Mouse (Mus musculus) erythroblast, embryonic 14.5 days (primary cell): Measurements from ENCODE around the gene Llgl2. TPM values are rescaled to one million over a fixed set of nuclear protein-coding genes. Genes with fewer than 3 reads are reported as not detected.
A peak's percentile ranks its signal among the peaks of the same experiment; 100 is the strongest.

Source experiments
- H3K27me3 ChIP-seq: 2 replicates; pipeline ENCODE4 v1.6.1; 2012; ENCODE audit warnings: inconsistent platforms; ENCODE audit not compliant: control insufficient read depth
- H3K36me3 ChIP-seq: 2 replicates; pipeline ENCODE4 v1.6.1; 2012; ENCODE audit warnings: mild to moderate bottlenecking, inconsistent platforms; ENCODE audit not compliant: control insufficient read depth
- H3K4me1 ChIP-seq: 2 replicates; pipeline ENCODE4 v1.6.1; 2012; ENCODE audit warnings: inconsistent platforms; ENCODE audit not compliant: control insufficient read depth
- H3K4me3 ChIP-seq: replicated peaks from 2 replicates; pipeline ENCODE3; 2012; ENCODE audit warnings: moderate library complexity, mild to moderate bottlenecking, inconsistent platforms
- H3K9me3 ChIP-seq: 2 replicates; pipeline ENCODE4 v1.6.1; 2012; ENCODE audit warnings: low read length, inconsistent platforms, mixed read lengths; ENCODE audit not compliant: control insufficient read depth
- GATA1 ChIP-seq: IDR thresholded peaks from 2 replicates; pipeline ENCODE4 v1.6.1; 2012; ENCODE audit warnings: low read length, inconsistent platforms, mixed read lengths
- TAL1 ChIP-seq: IDR thresholded peaks from 3 replicates; pipeline ENCODE4 v1.6.1; 2012; ENCODE audit warnings: low read length, inconsistent platforms, mixed read lengths
- polyA plus RNA-seq: library from polyadenylated mRNA; stranded (reverse); fragments of >175 nt; gene quantifications from 2 replicates; pipeline ENCODE4 v1.2.3, GENCODE M21; 2012

Llgl2 gene
- polyA plus RNA-seq, 1 experiment: 2.1 TPM

DNA sequence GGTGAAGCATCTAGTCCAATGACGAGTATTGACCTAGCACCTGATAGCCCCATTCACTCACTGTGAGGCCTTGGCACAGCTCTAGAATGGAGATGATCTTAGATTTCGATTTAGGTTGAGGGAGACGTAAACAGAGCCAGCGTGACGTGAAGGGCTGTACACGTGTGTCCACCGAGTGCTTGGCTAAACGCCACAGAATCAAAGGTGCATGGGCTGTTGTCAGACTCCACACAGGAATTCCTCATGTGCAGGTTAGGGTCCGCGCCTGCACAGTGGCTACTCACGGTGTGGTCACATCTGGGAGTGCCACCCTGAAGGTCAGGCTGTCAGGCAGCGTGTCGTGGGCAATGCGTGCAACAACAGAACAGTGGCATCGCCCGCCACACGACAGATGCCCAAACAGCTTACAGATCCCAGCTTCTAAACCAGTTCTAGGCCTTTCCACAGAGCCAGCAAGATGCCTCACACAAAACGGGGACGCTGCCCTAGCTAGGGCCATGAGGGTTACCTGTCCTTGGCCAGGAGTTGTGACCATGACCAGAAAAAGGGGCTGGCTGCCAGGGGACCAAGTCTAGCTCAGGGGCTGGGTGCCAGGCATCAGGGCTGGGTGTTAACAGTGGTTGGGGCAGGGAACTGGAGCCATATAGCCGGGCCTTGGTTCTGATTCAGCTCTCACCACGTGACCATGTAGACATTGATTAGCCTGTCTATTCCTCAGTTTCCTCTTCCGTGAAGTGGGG, 13.9 kb downstream of the Llgl2 start:
- Histone ChIP-seq H3K36me3 (peaks cover 28% of the 10 kb centered on the region), H3K27me3 (no peaks in the 10 kb centered on the region), H3K4me1 (peaks cover 71% of the 10 kb centered on the region), H3K9me3 (no peaks in the 10 kb centered on the region), H3K4me3 (no peak overlapping the region)
- TF ChIP-seq TAL1 (no peak), GATA1 (no peak)

DNA sequence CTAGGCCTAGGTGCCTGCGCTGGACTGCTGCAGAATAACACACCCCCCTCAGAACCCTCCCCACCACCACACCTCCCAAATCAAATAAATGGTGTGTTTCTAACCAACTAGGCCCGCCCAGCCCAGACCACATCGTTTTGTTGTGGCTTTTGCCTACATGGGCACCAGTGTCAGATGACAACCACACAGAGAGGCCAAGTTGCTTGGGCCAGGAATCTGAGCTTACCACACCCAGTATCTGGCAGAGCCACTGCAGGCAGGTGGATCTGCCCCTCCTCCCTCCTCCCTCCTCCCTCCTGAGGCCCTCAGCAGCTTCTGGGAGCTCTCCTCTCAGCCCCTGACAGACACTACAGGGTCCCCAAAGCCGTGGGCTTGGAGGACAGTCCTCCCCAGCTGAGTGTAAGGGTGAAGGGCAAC, 15.1 kb downstream of the Llgl2 start:
- Histone ChIP-seq H3K4me3 (no peak overlapping the region), H3K4me1 (peaks cover 71% of the 10 kb centered on the region), H3K27me3 (no peaks in the 10 kb centered on the region), H3K36me3 (peaks cover 34% of the 10 kb centered on the region), H3K9me3 (no peaks in the 10 kb centered on the region)
- TF ChIP-seq TAL1 (no peak), GATA1 (no peak)

DNA sequence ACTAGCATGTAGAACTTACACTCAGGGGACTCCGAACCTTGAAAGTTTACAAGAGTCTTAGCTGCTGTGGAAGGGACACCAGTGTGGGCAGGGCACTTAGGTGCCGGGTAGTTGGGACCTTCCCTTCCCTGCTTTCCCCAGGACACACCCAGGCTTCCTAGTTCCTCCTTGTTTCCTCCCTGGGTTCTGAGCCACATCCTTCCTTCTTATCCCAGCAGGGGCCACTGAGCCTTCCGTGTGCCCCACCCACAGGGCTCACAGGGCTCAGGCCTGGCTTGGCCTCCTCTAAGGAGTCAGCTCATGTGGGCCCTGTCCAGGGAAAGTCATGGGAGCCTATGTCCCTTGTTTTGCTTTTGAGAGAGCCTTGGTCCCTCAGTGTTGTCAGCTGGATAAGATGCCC, 15.9 kb downstream of the Llgl2 start:
- Histone ChIP-seq H3K27me3 (no peaks in the 10 kb centered on the region), H3K36me3 (peaks cover 40% of the 10 kb centered on the region), H3K4me1 (peaks cover 73% of the 10 kb centered on the region), H3K4me3 (no peak overlapping the region), H3K9me3 (no peaks in the 10 kb centered on the region)
- TF ChIP-seq GATA1: no peak
- TF ChIP-seq TAL1: no peak

DNA sequence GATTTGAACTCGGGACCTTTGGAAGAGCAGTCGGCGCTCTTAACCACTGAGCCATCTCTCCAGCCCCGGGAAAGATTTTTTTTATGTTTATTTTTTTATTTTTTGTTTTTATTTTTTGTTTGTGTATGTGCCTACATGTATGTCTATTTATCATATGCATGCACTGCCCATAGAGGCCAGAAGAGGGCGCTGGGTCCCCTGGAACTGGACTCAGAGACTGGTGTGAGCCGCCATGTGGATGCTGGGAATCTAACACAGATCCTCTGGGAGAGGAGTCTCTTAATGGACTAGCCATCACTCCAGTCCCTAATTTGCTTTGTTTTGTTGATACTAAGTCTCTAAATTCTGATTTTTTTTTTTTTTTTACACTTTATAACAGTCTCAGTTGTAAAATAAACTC, 17.2 kb downstream of the Llgl2 start:
- peaks cover 2% of the 10 kb centered on the region; the same call in 1 of the 2 replicates for H3K9me3 ChIP-seq
- H3K4me3 ChIP-seq: no peak overlapping the region
- TF ChIP-seq TAL1: no peak
- TF ChIP-seq GATA1: no peak
- H3K27me3 ChIP-seq: no peaks in the 10 kb centered on the region
- peaks cover 44% of the 10 kb centered on the region for H3K36me3 ChIP-seq
- peaks cover 79% of the 10 kb centered on the region for H3K4me1 ChIP-seq

DNA sequence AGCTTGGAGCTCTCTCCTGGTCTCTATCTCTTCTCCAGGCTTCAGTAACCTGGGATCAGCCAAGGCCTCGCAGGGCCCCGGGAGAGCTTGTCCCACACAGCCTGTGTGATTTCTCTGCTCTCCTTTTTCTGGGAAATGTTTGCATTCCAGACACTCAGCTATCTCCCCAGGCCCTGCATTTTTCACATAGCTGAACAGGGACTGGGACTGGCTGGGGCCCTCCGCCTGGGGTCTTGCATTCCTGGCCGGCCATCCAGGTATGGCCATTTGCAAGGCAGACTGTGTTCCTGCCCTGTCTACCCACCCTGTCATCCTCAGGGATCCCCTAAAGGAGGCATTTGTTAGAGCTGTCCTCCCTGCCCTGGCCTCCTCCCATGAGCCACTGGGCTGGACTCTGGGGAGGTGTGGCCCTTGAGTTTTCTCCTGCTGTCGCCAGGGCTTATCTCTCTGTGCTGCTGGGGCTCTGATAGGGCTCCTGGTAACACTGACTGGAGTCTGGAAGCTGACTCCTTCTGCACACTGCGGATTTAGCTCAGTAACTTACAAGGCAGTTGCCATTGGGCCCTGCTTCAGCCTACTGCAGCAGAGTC, 18.2 kb downstream of the Llgl2 start:
- peak overlapping the region; percentile 44 for H3K4me3 ChIP-seq
- TF ChIP-seq TAL1: peak; percentile 38; the same call in 1 of the 3 replicates
- TF ChIP-seq GATA1: peak; percentile 93
- no peaks in the 10 kb centered on the region for H3K27me3 ChIP-seq
- peaks cover 47% of the 10 kb centered on the region for H3K36me3 ChIP-seq
- peaks cover 2% of the 10 kb centered on the region; the same call in 1 of the 2 replicates for H3K9me3 ChIP-seq
- H3K4me1 ChIP-seq: peaks cover 72% of the 10 kb centered on the region

GRCm38 (mm10) chr11:115843141-115843890, 19.5 kb downstream of the Llgl2 start:
- Histone ChIP-seq H3K27me3 (no peaks in the 10 kb centered on the region), H3K36me3 (peaks cover 49% of the 10 kb centered on the region), H3K4me1 (peaks cover 61% of the 10 kb centered on the region), H3K9me3 (peaks cover 2% of the 10 kb centered on the region; the same call in 1 of the 2 replicates), H3K4me3 (no peak overlapping the region)
- TF ChIP-seq GATA1: no peak
- no peak for TF ChIP-seq TAL1

- H3K4me3 ChIP-seq: no peak overlapping the region
- TF ChIP-seq GATA1: no peak
- TF ChIP-seq TAL1: no peak
- no peaks in the 10 kb centered on the region for H3K27me3 ChIP-seq
- H3K9me3 ChIP-seq: peaks cover 2% of the 10 kb centered on the region; the same call in 1 of the 2 replicates
- H3K36me3 ChIP-seq: peaks cover 49% of the 10 kb centered on the region
- peaks cover 55% of the 10 kb centered on the region for H3K4me1 ChIP-seq
These were observed 20.0 kb downstream of the Llgl2 start for GRCm38 (mm10) chr11:115843891-115844239.

DNA sequence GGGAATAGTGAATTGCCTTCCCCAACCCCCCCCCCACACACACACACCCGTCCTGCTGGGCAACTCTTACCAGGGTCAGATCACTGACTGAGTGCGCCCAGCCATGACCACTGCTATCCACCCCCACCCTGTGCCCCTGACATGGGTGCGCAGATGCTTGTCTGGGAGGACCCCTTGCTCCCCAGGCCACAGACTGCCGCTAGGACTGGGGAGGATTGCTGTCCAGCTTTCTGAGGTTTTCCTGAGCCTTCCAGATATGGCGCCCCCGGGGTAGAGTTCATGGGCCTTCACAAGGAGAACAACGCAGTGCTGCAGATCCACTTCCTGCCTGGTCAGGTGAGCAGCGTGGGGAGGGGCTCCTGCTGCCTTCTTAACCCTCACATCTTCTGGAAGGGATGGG, 20.4 kb downstream of the Llgl2 start:
- Histone ChIP-seq H3K9me3 (peaks cover 2% of the 10 kb centered on the region; the same call in 1 of the 2 replicates), H3K4me3 (no peak overlapping the region), H3K4me1 (peaks cover 51% of the 10 kb centered on the region), H3K36me3 (peaks cover 52% of the 10 kb centered on the region), H3K27me3 (no peaks in the 10 kb centered on the region)
- no peak for TF ChIP-seq GATA1
- TF ChIP-seq TAL1: no peak

- Histone ChIP-seq H3K27me3 (no peaks in the 10 kb centered on the region), H3K9me3 (peaks cover 8% of the 10 kb centered on the region; the same call in 1 of the 2 replicates), H3K4me1 (peaks cover 40% of the 10 kb centered on the region), H3K36me3 (peaks cover 63% of the 10 kb centered on the region), H3K4me3 (no peak overlapping the region)
- TF ChIP-seq TAL1: no peak
- no peak for TF ChIP-seq GATA1
These were observed 22.0 kb downstream of the Llgl2 start for GRCm38 (mm10) chr11:115845819-115846218.
